Mouse (Mus musculus): ENCODE data around the gene Olfr434. TPM values are rescaled to one million over a fixed set of nuclear protein-coding genes. Genes with fewer than 3 reads are reported as not detected.
"Not testable (repeated sequence)": the region's sequence is repeated elsewhere in the genome, so short reads cannot be mapped to it uniquely, and the experiment has no call there.

The Olfr434 gene
- not detected in 2 replicates for polyA plus RNA-seq (2012; rRNA removed)

DNA sequence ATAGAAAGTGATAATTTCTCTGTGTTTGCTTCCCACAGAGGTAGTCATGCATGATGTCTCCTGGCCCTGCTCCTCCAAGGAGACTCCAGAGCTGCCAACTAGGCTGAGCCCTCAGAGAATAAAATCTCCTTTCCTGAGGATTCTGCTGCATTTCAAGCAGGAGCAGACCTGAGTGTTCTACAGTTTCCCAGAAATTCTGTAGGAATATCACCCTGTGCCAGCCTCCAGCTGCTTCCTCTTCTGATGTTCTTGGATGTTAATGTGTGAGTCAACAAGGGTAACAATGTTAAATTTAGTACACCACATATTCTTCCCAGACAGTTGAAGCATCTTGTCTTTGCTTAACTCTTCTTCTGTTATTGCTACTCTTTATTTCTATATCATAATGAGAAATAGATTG is at the start of gene Olfr434:
TSS of gene Olfr434 (plus strand) at position 149 of the 400 bp plus-strand sequence.
- not testable (repeated sequence) for DNase-seq (ENCODE audit: low read depth)

- TF ChIP-seq CTCF (IDR thresholded peaks at IDR 0.05; ENCODE audit: borderline replicate concordance, extremely low read depth, insufficient read depth, insufficient read length) (no peak), POLR2A (IDR thresholded peaks at IDR 0.05; ENCODE audit: borderline replicate concordance, extremely low read depth, insufficient read depth, insufficient read length, poor library complexity, severe bottlenecking) (no peak)
- no peak for DNase-seq (ENCODE audit: low read depth)
Observed at GRCm38 (mm10) chr6:43167246-43167645, 45.6 kb upstream of the Olfr434 start.

- no peak for DNase-seq (ENCODE audit: low read depth)
- TF ChIP-seq POLR2A (IDR thresholded peaks at IDR 0.05; ENCODE audit: borderline replicate concordance, extremely low read depth, insufficient read depth, insufficient read length, poor library complexity, severe bottlenecking), result no peak
- no peak for TF ChIP-seq CTCF (IDR thresholded peaks at IDR 0.05; ENCODE audit: borderline replicate concordance, extremely low read depth, insufficient read depth, insufficient read length)
Observed at GRCm38 (mm10) chr6:43171840-43172239, 41.0 kb upstream of the Olfr434 start, which contains the start of gene Olfr13. Gene Olfr13 (plus strand): TSS chr6:43172140.

GRCm38 (mm10) chr6:43178129-43178528 is 34.7 kb upstream of the Olfr434 start:
- no peak for DNase-seq (ENCODE audit: low read depth)
- TF ChIP-seq CTCF (IDR thresholded peaks at IDR 0.05; ENCODE audit: borderline replicate concordance, extremely low read depth, insufficient read depth, insufficient read length) (no peak), POLR2A (IDR thresholded peaks at IDR 0.05; ENCODE audit: borderline replicate concordance, extremely low read depth, insufficient read depth, insufficient read length, poor library complexity, severe bottlenecking) (no peak)

- TF ChIP-seq POLR2A (IDR thresholded peaks at IDR 0.05; ENCODE audit: borderline replicate concordance, extremely low read depth, insufficient read depth, insufficient read length, poor library complexity, severe bottlenecking) (no peak), CTCF (IDR thresholded peaks at IDR 0.05; ENCODE audit: borderline replicate concordance, extremely low read depth, insufficient read depth, insufficient read length) (no peak)
- DNase-seq (ENCODE audit: low read depth), result peak; percentile 74
Observed at GRCm38 (mm10) chr6:43178584-43179501, 34.0 kb upstream of the Olfr434 start.

DNA sequence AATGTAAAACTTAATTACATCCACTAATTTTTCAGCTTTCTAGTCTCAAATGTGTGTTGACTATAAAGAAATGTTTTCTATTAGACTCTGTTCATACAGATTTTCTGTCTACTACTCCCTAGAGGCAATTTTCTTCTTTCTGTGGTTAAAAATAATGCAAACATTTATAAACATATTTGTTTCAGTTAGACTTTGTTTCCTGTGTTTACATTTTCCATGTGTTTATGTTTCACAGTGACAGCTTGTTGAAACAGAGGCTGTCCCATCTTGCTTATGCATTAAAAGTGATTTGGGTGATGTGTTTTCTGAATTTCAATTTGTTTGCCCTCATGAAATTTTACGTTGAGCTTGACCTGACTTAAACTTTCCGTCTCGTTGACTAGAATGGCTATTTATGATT is 21.8 kb upstream of the Olfr434 start:
- TF ChIP-seq POLR2A (IDR thresholded peaks at IDR 0.05; ENCODE audit: borderline replicate concordance, extremely low read depth, insufficient read depth, insufficient read length, poor library complexity, severe bottlenecking) (no peak), CTCF (IDR thresholded peaks at IDR 0.05; ENCODE audit: borderline replicate concordance, extremely low read depth, insufficient read depth, insufficient read length) (no peak)
- no peak for DNase-seq (ENCODE audit: low read depth)

DNA sequence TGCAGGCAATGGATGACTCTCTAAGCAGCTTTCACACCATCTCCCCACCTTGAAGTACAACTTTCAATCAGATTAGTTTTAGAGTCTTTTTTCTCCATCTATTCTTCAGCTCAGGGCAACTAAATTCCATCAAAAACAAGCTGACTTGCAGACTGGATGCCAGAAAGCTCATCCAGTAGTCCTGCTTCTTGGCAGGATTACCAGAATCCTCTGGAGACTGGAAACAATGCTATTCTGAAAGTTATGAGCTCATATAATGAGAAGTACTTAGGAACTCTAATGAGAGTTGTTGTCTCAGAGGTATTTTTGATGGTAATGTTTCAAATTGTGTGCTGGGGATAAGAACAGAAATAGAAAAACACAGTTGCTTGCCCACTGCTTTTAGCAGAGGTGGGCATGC is 16.0 kb upstream of the Olfr434 start, which contains the start of gene Olfr435:
TSS of gene Olfr435 (plus strand) at position 366 of the 400 bp plus-strand sequence.
- no peak for DNase-seq (ENCODE audit: low read depth)
- no peak for TF ChIP-seq POLR2A (IDR thresholded peaks at IDR 0.05; ENCODE audit: borderline replicate concordance, extremely low read depth, insufficient read depth, insufficient read length, poor library complexity, severe bottlenecking)
- TF ChIP-seq CTCF (IDR thresholded peaks at IDR 0.05; ENCODE audit: borderline replicate concordance, extremely low read depth, insufficient read depth, insufficient read length), result no peak

DNA sequence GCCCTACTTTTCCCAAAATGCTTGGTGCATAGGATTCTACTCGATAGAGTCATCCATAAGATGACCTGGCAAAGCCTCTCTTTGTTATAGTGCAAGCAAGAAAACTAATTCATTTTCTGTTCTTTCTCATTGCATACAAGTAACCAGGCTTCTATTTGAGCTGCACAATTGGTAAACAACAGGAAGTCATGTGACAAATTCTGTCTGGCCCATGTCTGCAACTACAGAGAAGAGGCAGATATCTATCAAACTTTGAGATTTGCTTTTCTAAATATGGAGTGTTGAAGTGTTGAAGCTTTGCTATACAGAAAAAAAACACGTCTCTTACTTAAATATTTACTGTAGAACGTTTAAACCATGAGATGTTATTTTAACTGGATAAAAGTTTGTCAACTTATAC is 14.7 kb upstream of the Olfr434 start:
- TF ChIP-seq POLR2A (IDR thresholded peaks at IDR 0.05; ENCODE audit: borderline replicate concordance, extremely low read depth, insufficient read depth, insufficient read length, poor library complexity, severe bottlenecking) (no peak), CTCF (IDR thresholded peaks at IDR 0.05; ENCODE audit: borderline replicate concordance, extremely low read depth, insufficient read depth, insufficient read length) (no peak)
- no peak for DNase-seq (ENCODE audit: low read depth)

DNA sequence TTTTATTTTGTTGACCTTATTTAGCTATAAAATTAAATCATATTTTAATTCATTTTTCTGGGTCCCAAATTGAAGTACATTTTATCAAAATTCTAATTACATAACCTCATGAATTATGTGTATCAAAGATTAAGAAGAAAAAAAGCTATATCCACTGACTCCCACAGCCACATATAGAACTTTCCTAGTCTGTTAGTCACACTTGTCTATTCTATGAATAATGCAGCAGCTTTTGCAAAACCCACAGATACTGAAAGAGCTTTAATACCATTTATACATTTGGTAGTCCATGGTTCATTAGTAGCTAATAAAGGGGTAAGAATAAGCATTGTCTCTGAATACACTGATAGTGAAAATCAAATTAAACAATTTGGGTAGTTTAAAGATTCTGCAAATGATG is 10.0 kb upstream of the Olfr434 start:
- DNase-seq (ENCODE audit: low read depth), result no peak

GRCm38 (mm10) chr6:43205355-43205754 is 7.5 kb upstream of the Olfr434 start:
- TF ChIP-seq POLR2A (IDR thresholded peaks at IDR 0.05; ENCODE audit: borderline replicate concordance, extremely low read depth, insufficient read depth, insufficient read length, poor library complexity, severe bottlenecking), result no peak
- DNase-seq (ENCODE audit: low read depth), result peak; percentile 29

More for the DNA sequence above, 10.0 kb upstream of the Olfr434 start:
- TF ChIP-seq POLR2A (IDR thresholded peaks at IDR 0.05; ENCODE audit: borderline replicate concordance, extremely low read depth, insufficient read depth, insufficient read length, poor library complexity, severe bottlenecking) (no peak), CTCF (IDR thresholded peaks at IDR 0.05; ENCODE audit: borderline replicate concordance, extremely low read depth, insufficient read depth, insufficient read length) (no peak)

DNA sequence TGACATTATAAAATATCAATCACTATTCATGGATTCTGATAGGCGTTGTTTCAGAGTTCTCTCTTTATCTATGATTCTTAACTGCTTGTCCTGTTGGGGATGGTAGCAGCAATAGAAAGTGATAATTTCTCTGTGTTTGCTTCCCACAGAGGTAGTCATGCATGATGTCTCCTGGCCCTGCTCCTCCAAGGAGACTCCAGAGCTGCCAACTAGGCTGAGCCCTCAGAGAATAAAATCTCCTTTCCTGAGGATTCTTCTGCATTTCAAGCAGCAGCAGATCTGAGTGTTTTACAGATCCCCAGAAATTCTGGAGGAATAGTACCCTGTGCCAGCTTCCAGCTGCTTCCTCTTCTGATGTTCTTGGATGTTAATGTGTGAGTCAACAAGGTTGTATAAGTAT is 18.4 kb downstream of the Olfr434 start, which contains the start of gene Olfr47:
TSS of gene Olfr47 (plus strand) at position 275 of the 400 bp plus-strand sequence.
- DNase-seq (ENCODE audit: low read depth), result not testable (repeated sequence)

GRCm38 (mm10) chr6:43242061-43242460 is 29.2 kb downstream of the Olfr434 start:
- DNase-seq (ENCODE audit: low read depth), result peak; percentile 28
- TF ChIP-seq POLR2A (IDR thresholded peaks at IDR 0.05; ENCODE audit: borderline replicate concordance, extremely low read depth, insufficient read depth, insufficient read length, poor library complexity, severe bottlenecking), result no peak
- peak; percentile 56; the same call in 1 of the 2 replicates for TF ChIP-seq CTCF (IDR thresholded peaks at IDR 0.05; ENCODE audit: borderline replicate concordance, extremely low read depth, insufficient read depth, insufficient read length)
